Mouse (Mus musculus) neural tube, embryonic 12.5 days (tissue): ENCODE data around the gene Il1f6. TPM values are rescaled to one million over a fixed set of nuclear protein-coding genes. Genes with fewer than 3 reads are reported as not detected.
"Not testable (repeated sequence)": the region's sequence is repeated elsewhere in the genome, so short reads cannot be mapped to it uniquely, and the experiment has no call there.

Source experiments
- ATAC-seq: fragments of 200-750 bp; cut with Nextera tagmentation; 2 replicates; pipeline ENCODE4 v1.8.0; 2017; ENCODE audit warnings: low read depth, mild to moderate bottlenecking, moderate TSS enrichment, moderate library complexity; ENCODE audit not compliant: low FRiP score
- H3K27ac ChIP-seq: fragments of 300-500 bp; sonication (generic); 2 replicates; pipeline ENCODE4 v1.5.1; 2016
- H3K27me3 ChIP-seq: fragments of 300-500 bp; sonication (generic); replicated peaks from 2 replicates; pipeline ENCODE4 v1.6.1; 2016; ENCODE audit warnings: mild to moderate bottlenecking
- H3K36me3 ChIP-seq: fragments of 300-500 bp; sonication (generic); 2 replicates; pipeline ENCODE4 v1.6.1; 2016; ENCODE audit warnings: mild to moderate bottlenecking
- H3K4me1 ChIP-seq: fragments of 300-500 bp; sonication (generic); 2 replicates; pipeline ENCODE4 v1.6.1; 2016
- H3K4me2 ChIP-seq: fragments of 300-500 bp; sonication (generic); replicated peaks from 2 replicates; pipeline ENCODE4 v1.6.1; 2016; ENCODE audit warnings: mild to moderate bottlenecking
- H3K4me3 ChIP-seq: fragments of 300-500 bp; sonication (generic); 2 replicates; pipeline ENCODE4 v1.5.1; 2016
- H3K9ac ChIP-seq: fragments of 300-500 bp; sonication (generic); 2 replicates; pipeline ENCODE4 v1.6.1; 2016; ENCODE audit warnings: mild to moderate bottlenecking
- H3K9me3 ChIP-seq: fragments of 300-500 bp; sonication (generic); 2 replicates; pipeline ENCODE4 v1.6.1; 2016; ENCODE audit warnings: mild to moderate bottlenecking
- WGBS: fragments of 180-500 bp; shearing (Covaris S2); methylation state at CpG from one replicate; pipeline ENCODE4 v1.1.7; 2016; 5-methylcytosine and 5-hydroxymethylcytosine counted together
- polyA plus RNA-seq: library from polyadenylated mRNA; unstranded; fragments of >200 nt; fragmentation: Nextera tagmentation; extraction: Ambion mirVana; gene quantifications from 2 replicates; pipeline ENCODE4 v1.2.1, GENCODE M21; 2016

Il1f6 gene
- polyA plus RNA-seq, result not detected in 2 replicates

DNA sequence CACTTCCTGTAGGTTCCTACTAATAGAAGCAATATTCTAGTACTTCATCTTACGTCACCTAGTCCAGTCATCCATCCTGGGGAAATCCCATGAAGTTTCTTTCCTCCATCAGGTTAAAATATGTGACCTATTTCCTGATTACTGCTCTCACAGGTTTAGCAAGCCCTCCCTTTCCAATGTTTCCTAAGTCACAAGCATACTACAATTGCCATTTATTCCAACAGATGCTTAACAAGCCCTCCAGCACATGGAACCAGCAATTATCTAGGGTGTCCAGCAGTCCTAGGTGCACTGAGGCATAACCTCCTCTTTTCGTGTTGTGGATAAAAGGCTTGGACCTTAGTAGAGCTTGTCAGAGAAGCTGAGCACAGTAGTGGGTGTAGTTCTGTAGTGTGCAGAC, at the start of gene Il1f6:
Gene Il1f6, plus strand, starts transcription at position 301 of the 400 bp plus-strand sequence.
- Histone ChIP-seq H3K9me3 (no peaks in the 10 kb centered on the region), H3K27me3 (no peaks in the 10 kb centered on the region), H3K27ac (no peak within 1 kb of the TSS), H3K36me3 (no peaks in the 10 kb centered on the region), H3K4me2 (no peak within 1 kb of the TSS), H3K9ac (no peak within 1 kb of the TSS), H3K4me3 (no peak within 1 kb of the TSS), H3K4me1 (no peaks in the 10 kb centered on the region)
- ATAC-seq, result no peak
- 84% methylated on average over 2 of the region's 2 CpGs for WGBS

DNA sequence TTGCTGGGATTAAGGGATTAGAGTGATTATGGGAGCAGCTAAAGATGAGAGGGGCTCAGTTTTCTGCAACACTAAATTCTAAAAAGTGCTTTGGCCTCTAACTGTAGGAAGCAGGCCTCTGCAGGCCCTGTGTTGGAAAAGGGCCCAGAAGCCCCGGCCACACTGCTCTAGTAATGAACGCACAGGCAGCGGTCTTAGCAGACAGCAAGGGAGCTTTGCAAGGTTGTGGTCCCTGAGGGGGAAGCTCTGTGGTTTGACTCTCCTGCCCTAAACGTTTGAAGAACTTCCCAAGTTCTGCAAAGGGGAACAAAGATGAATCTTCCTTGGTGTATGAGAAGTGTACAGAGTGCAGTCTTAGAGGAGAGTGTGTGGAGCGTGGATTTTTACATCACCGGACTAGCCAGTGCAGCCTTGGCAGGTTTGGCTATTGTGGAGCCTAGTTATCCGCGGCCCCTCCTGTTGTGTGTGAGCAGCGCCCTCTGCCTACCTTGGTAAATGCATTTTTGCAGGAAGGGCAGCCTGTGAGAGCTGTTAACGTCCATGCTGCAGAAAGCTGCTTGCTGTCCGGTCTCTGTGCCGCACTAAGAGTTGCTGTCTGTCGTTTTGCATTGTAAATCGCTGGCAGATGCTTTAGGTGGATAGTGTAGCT, 33.4 kb upstream of the Il1f6 start:
- H3K4me2 ChIP-seq, result peak overlapping the region; percentile 39
- H3K4me3 ChIP-seq, H3K9ac ChIP-seq, H3K9me3 ChIP-seq, H3K27me3 ChIP-seq, H3K36me3 ChIP-seq, H3K27ac ChIP-seq, H3K4me1 ChIP-seq: not testable (repeated sequence)
- ATAC-seq, result peak; percentile 85
- WGBS, result 21% methylated on average over 14 of the region's 14 CpGs

DNA sequence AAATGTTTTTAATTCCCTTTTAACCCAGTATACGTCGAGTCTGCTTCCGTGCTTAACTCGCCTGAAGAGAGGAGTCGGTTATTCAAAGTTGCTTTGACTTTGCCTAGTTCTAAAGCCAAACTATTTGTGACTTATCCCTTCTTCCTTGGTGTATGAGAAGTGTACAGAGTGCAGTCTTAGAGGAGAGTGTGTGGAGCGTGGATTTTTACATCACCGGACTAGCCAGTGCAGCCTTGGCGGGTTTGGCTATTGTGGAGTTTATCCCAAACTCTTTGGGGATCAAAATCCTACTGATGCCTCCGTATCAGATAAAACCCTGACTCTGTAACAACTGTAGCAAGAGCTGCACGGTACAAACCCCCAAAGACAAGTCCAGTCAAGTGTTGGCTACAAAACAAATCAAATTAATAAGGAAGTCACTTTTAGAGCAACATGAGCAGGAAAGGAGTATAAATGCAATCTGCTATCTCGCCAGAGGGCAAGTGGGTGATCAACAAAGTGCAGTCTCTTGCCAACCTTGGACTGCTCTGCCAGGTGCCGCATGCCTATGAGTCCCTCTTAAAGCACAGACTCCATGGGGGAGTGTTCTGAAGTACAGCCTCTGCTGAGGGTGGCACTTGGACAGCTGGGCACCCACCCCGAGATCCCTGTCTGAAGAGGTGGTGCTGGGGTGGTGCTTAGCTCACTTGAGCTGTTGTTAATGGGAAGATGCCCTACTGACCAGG, 32.6 kb upstream of the Il1f6 start:
- peak overlapping the region; percentile 39 for H3K4me2 ChIP-seq
- not testable (repeated sequence) for H3K27me3 ChIP-seq, H3K27ac ChIP-seq, H3K9ac ChIP-seq, H3K36me3 ChIP-seq, H3K9me3 ChIP-seq, H3K4me1 ChIP-seq, ATAC-seq, H3K4me3 ChIP-seq
- 68% methylated on average over 13 of the region's 13 CpGs for WGBS

DNA sequence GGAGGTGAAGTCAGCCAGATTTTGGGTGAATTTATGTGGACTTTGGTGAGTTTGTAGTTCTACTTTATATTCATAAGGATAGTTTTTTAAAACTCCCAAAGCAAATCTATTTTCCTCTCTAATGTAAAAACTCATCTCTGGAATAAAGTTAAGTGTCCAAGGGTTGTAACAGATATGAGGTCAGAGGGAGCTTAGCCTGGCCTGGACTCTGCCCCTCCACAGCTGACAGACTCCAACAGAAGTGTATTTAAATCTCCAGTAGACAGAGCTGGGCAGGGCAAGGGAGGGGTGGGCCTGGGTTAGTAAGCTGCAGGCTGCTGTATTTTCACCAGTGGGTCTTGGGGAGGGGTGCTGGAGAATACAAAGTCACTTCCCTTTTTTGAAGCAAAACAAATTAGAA, 31.1 kb upstream of the Il1f6 start:
- not testable (repeated sequence) for H3K27me3 ChIP-seq

DNA sequence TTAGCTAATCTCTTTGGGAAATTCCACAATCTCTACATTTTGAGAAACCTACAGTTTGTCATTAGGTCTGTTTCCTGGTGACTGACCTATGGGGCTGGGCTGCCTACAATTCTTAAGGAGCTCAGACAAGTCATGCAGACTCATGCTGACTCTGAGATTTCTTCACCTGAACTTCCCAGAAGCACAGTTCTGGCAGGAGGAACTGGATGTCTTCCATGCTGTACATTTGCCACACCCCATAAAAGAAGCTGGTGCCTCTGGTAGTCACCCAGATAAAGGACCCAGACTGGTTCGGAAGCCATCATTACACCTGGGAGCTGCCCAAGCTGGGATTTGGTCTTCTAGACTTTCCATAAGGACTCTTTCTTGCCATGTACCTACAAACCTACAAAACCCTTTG, 29.0 kb upstream of the Il1f6 start, which contains the start of gene Il1f9:
Gene Il1f9, plus strand, starts transcription at position 301 of the 400 bp plus-strand sequence.
- 95% methylated on average over 1 of the region's 1 CpGs for WGBS
- H3K9me3 ChIP-seq, result no peaks in the 10 kb centered on the region
- no peak within 1 kb of the TSS for H3K9ac ChIP-seq
- H3K4me1 ChIP-seq, result no peaks in the 10 kb centered on the region
- H3K4me2 ChIP-seq, result no peak within 1 kb of the TSS
- no peaks in the 10 kb centered on the region for H3K27me3 ChIP-seq
- H3K4me3 ChIP-seq, result no peak within 1 kb of the TSS
- no peaks in the 10 kb centered on the region for H3K36me3 ChIP-seq
- H3K27ac ChIP-seq, result no peak within 1 kb of the TSS
- ATAC-seq, result no peak

More for the DNA sequence above, 31.1 kb upstream of the Il1f6 start:
- not testable (repeated sequence) for H3K27ac ChIP-seq, H3K4me3 ChIP-seq, H3K4me2 ChIP-seq, H3K36me3 ChIP-seq, ATAC-seq, H3K4me1 ChIP-seq, H3K9ac ChIP-seq, H3K9me3 ChIP-seq

GRCm38 (mm10) chr2:24187585-24187984, 27.6 kb upstream of the Il1f6 start:
- Histone ChIP-seq H3K4me3 (no peak overlapping the region), H3K9me3 (no peaks in the 10 kb centered on the region), H3K4me1 (no peaks in the 10 kb centered on the region), H3K36me3 (no peaks in the 10 kb centered on the region), H3K27me3 (no peaks in the 10 kb centered on the region), H3K27ac (no peak overlapping the region), H3K9ac (no peak overlapping the region), H3K4me2 (no peak overlapping the region)
- ATAC-seq, result no peak
- WGBS, result 83% methylated on average over 6 of the region's 6 CpGs

GRCm38 (mm10) chr2:24188189-24188588, 27.0 kb upstream of the Il1f6 start:
- no peaks in the 10 kb centered on the region for H3K27me3 ChIP-seq
- WGBS, result 71% methylated on average over 1 of the region's 1 CpGs
- H3K4me2 ChIP-seq, result no peak overlapping the region
- no peak overlapping the region for H3K9ac ChIP-seq
- no peaks in the 10 kb centered on the region for H3K4me1 ChIP-seq
- no peaks in the 10 kb centered on the region for H3K36me3 ChIP-seq
- no peaks in the 10 kb centered on the region for H3K9me3 ChIP-seq
- H3K4me3 ChIP-seq, result no peak overlapping the region
- H3K27ac ChIP-seq, result no peak overlapping the region
- no peak for ATAC-seq

- Histone ChIP-seq H3K4me2 (no peak overlapping the region), H3K36me3 (no peaks in the 10 kb centered on the region), H3K27ac (no peak overlapping the region), H3K9me3 (no peaks in the 10 kb centered on the region), H3K4me3 (no peak overlapping the region), H3K4me1 (no peaks in the 10 kb centered on the region), H3K27me3 (no peaks in the 10 kb centered on the region), H3K9ac (no peak overlapping the region)
- 83% methylated on average over 2 of the region's 2 CpGs for whole genome bisulfite sequencing
- ATAC-seq, result no peak
Measured at GRCm38 (mm10) chr2:24227191-24227590, 12.0 kb downstream of the Il1f6 start.

DNA sequence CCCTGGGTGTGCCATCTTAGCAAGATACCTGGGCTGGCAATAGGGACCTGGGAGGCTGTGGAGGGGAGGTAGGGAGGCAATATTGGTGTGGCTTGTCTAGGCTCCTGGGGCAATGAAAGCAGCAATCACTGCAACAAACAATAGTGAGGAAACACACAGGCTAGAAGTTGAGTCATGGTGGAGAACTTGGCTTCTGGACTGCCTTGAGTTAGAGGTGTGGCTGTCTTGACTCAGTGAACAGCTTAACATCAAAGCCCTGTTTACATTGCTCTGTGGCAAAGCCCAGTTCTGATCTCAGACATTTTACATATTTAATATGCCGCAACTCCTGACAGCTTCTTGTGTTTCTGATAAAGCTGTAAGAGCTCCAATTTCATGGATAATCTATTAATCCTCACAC, 52.3 kb downstream of the Il1f6 start:
- no peaks in the 10 kb centered on the region for H3K27me3 ChIP-seq
- H3K27ac ChIP-seq, result no peak overlapping the region
- H3K4me2 ChIP-seq, result no peak overlapping the region
- no peak for ATAC-seq
- no peaks in the 10 kb centered on the region for H3K9me3 ChIP-seq
- H3K36me3 ChIP-seq, result no peaks in the 10 kb centered on the region
- no peaks in the 10 kb centered on the region for H3K4me1 ChIP-seq
- 90% methylated on average over 1 of the region's 1 CpGs for WGBS
- H3K4me3 ChIP-seq, result no peak overlapping the region
- no peak overlapping the region for H3K9ac ChIP-seq

- Histone ChIP-seq H3K4me2 (no peak overlapping the region), H3K27me3 (no peaks in the 10 kb centered on the region), H3K4me3 (no peak overlapping the region), H3K9me3 (no peaks in the 10 kb centered on the region), H3K4me1 (no peaks in the 10 kb centered on the region), H3K36me3 (no peaks in the 10 kb centered on the region), H3K9ac (no peak overlapping the region), H3K27ac (no peak overlapping the region)
- WGBS, result 87% methylated on average over 2 of the region's 2 CpGs
- ATAC-seq, result no peak
Measured at GRCm38 (mm10) chr2:24273619-24274018, 58.4 kb downstream of the Il1f6 start.

- H3K36me3 ChIP-seq, result no peaks in the 10 kb centered on the region
- H3K27me3 ChIP-seq, result no peaks in the 10 kb centered on the region
- H3K9ac ChIP-seq, result no peak overlapping the region
- H3K27ac ChIP-seq, result no peak overlapping the region
- 21% methylated on average over 1 of the region's 1 CpGs for WGBS
- H3K4me1 ChIP-seq, result no peaks in the 10 kb centered on the region
- no peak overlapping the region for H3K4me3 ChIP-seq
- no peak overlapping the region for H3K4me2 ChIP-seq
- H3K9me3 ChIP-seq, result no peaks in the 10 kb centered on the region
- no peak for ATAC-seq
Measured at GRCm38 (mm10) chr2:24275146-24275545, 59.9 kb downstream of the Il1f6 start.
